Mouse (Mus musculus) 416B (cell line): ENCODE data around the gene Barx1.

Experiments used
- DNase-seq: peaks from one replicate; pipeline ENCODE4 v3.0.0; 2011; ENCODE audit warnings: low read depth

Barx1 gene

DNA sequence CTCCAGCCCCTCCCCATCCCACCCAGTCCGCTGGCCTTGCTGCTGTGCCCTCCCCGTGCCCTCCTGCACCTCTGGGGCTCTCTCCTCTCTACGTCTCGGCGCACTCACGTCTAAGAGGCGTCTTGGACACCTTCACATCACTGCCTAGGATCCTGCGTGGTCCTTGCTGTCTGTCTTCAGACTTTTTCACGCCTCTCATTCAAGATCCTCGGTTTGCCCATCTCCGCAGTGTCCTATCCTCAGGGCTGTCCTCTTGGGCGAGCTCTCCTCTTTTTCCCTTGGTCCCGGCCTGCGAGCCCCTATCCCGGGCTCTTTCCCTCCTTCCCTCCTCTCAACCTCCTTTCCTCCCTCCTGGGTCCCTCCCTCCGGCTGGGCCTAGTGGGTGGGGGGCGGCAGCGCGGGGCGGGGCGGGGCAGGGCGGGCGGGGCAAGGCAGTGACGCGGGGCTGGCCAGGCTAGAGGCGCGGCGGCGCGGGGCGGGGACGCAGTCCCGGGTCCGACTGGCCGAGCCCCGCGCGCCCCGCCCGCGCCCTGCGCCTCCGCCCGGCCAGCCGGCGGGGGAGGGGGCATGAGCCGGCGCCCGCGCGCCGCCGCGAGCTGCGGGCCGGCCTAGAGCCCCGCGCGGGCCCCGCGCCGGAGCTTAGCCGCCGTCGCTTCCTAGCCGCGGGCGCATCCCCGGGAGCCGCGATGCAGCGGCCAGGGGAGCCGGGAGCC lies at the start of gene Barx1:
Gene Barx1, plus strand, starts transcription at position 568 of the 713 bp plus-strand sequence.
- DNase-seq: no peak

GRCm38 (mm10) chr13:48614525-48614924 lies 48.3 kb upstream of the Barx1 start:
- DNase-seq: no peak

DNA sequence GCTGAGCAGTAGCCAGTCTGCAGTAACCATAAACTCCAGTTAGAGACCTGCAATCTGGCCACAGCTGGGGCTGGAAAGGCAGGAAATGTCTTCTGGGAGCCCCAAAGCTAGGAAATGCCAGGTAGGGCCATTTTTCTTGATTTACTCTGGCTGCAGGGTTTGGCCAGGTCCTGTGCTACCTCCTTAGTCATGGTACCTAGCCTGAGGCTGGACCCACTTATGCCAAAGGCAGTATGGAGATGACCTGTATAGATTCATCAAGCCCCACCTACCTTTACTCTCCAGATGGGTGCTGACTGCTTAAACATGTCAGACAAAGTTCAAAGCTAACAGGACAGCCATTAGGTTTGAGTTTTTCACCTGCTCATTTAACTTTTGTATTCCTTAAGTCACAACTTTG lies 45.0 kb upstream of the Barx1 start:
- no peak for DNase-seq

- no peak for DNase-seq
Measured at GRCm38 (mm10) chr13:48618890-48619289, 43.9 kb upstream of the Barx1 start.

GRCm38 (mm10) chr13:48624968-48625398 lies 37.8 kb upstream of the Barx1 start:
- DNase-seq: no peak

GRCm38 (mm10) chr13:48625433-48626184 lies 37.2 kb upstream of the Barx1 start, which contains the start of gene Ptpdc1:
Gene Ptpdc1, minus strand, starts transcription at chr13:48625664.
- no peak for DNase-seq

DNA sequence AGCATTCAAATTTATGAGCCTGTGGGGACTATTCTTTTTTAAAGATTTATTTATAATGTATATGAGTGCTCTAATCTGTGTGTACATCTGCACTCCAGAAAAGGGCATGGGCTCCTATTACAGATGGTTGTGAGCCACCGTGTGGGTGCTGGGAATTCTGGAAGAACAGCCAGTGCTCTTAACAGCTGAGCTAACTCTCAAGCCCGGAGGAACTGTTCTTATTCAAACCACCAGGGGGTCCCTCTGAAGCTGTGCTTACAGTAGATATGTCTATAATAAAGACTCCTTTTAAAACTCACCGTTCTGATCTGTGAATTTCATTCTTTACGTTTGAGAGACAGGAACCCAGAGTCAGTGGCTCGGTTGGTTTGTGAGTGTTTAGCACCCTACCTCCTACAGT lies 31.1 kb upstream of the Barx1 start:
- DNase-seq: no peak

- no peak for DNase-seq
Measured at GRCm38 (mm10) chr13:48637706-48638105, 25.1 kb upstream of the Barx1 start.

DNA sequence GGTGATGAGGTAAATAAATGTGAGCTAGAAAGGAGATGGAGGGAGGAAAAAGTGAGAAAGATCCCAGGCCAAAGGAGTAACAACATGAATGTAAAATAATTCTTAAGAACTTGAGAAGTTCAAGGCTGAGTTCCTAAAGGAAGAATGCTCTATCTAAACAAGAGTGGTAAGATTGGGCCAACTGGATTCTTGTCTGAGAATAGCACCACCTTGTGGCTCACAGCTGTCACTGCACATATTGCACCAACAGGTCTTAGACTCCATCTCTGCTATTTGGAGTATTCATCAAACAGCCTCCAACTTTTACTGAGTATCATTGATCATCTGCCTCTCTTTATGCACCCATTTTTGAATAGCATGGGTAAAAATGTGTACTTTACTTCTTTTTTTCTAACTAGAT lies 23.2 kb upstream of the Barx1 start:
- DNase-seq: peak; percentile 76

- peak; percentile 10 for DNase-seq
Measured at GRCm38 (mm10) chr13:48643072-48643471, 19.7 kb upstream of the Barx1 start.

DNA sequence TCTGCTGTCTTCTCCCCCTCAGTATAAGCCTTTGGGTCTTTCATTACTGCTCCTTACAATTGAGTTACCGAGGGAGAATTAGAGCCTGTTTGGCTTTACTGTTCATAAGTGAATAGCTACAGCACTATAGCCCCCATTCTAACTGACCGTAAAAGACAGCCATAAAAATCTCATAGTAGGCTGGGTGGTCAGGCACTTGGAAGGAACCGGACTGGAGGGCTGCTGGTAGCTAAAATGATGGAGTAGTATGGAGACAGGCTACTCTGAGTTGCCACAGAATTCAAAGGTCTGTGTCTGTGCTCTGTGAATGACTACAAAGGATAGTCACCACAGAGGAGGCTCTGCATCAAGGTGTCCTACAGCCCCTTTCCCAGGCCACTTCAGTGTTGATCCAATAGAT lies 18.8 kb upstream of the Barx1 start:
- DNase-seq: no peak

DNA sequence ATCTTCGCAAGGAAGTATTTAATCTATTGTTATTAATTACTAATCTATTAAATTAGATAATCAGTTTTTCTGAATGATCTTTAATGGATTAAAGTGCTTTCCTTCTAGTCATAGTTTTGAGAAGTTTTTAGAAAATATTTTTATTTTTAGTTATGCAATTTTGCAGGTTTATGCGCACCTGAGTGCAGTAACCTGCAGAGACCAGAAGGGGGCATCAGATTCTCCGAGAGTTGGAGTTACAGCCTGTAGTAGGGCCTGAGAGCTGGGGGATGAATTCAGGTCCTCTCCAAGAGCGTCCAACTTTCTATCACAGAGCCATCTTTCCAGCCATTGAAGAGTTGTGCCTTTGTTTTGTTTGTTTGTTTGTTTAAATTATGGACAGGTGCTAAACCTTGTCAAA lies 16.1 kb upstream of the Barx1 start:
- no peak for DNase-seq

DNA sequence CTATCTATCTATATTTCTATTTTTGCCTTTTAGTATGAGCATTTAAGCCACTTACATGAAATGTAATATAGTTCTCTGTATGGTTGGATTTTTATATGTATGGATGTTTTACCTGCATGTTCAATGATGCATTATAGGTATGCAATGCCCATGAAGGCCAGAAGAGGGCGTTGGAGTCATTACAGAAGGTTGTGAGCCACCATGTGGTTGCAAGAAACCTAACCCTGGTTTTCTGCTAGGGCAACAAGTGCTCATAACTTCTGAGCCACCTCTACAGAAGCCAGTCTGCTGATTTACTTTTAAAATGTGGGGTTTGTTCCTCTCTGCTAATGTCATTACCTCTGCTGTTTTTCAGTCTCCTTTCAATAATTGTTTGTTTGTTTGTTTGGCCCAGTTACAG lies 12.2 kb upstream of the Barx1 start:
- peak; percentile 66 for DNase-seq

GRCm38 (mm10) chr13:48651132-48652065 lies 11.4 kb upstream of the Barx1 start:
- DNase-seq: no peak

- DNase-seq: peak; percentile 50
Measured at GRCm38 (mm10) chr13:48653788-48654770, 8.7 kb upstream of the Barx1 start.

DNA sequence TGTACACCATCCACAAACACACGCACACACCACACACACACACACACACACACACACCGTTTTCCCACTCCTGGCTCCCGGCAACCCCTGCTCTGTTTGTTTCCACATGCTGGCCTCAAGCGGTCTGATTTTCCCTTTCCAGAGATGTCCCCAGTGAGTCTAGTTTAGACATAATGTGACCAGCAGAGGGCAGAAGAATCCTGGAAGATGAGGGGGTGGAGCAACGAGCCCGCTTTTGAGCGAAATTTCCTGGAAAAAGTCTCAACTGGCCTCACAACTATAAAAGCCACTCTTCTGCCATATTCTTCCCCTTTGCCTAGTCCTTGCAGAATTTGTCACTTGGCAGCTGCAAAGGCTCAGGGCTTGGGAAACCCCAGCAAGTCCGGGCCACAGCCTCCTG lies 7.2 kb upstream of the Barx1 start:
- peak; percentile 68 for DNase-seq

GRCm38 (mm10) chr13:48657791-48658190 lies 5.0 kb upstream of the Barx1 start:
- DNase-seq: no peak

DNA sequence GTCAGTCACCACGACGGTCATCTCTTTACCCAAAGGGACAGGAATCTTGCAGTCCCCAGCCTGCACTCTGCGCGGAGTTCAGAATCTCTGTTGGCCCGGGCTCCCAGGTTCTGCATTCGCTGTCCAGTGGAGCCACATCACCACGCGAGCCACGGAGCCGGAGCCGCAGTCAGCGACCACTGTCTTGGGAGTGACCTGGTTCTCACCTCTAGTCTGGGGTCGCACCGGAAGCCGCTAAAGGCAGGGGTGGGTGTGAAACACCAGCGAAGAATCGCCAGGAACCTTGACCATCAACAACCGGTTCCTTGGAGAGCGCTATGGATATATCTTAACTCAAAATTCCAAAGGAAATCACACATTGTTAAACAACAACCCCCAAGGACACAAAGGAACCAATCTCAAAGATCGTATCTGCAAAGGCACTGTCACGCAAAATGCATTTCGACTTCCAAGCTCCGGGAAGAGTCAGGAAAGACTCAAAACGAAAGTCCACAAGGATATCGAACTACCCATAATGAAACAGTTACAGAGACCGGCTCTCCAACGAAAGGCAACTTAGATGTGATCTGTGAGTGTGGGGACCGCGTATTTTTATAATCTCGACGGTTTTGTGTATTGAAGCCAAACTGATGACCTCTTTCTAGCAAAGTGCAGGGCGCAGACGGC lies 4.1 kb upstream of the Barx1 start:
- no peak for DNase-seq

DNA sequence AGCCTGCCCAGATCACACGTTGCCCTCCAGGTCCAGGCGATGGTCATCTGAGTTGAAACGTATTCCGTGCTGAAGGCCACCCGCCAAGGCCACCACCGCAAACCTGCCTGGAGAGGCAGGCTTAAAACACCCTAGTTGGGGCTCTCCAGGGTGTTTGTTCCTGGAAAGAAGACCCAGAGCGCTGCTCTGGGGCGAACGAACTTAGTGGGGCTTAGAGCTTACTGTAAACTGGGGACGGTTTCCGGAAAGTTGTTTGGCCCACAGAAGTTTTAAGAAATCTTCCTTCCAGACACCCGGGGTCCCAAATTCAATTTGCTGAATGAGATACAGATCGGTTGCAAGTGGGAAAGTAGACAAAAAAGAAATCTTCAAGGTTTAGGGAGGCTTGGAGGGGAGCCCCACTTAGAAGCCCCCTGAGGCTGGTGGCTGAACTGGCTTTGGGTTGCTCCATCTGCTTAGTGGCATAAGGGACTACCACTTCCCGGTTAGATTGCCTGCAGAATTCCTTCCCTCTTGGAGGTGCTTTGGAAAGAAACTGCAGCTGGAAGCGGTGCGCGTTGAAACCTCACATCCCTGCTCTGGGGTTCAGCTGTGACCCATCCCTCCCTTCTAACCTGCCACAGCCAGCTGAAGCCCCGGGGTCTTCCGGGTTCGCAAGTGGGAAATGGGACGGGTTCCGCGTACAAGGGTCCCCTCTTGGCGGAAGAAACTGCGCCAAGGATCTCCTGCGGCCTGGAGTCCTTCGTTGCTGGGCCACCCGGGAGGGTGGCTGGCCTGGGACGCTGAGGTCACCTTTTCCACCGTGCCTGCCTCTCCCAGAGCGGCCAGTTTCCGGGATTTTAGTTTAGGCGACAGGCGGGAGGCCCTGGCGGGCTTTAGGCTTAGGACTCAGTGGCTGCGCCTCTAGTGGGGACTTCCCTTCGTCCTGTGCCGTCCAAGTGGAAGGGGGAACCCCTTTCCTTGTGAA lies 3.3 kb upstream of the Barx1 start:
- no peak for DNase-seq
